Mouse (Mus musculus): ENCODE results near the gene Rundc1. TPM values are rescaled to one million over a fixed set of nuclear protein-coding genes. Genes with fewer than 3 reads are reported as not detected.

The Rundc1 gene
- total and polyA plus RNA-seq, 3 experiments: 6.8 to 13.5 (median 10.7) TPM

DNA sequence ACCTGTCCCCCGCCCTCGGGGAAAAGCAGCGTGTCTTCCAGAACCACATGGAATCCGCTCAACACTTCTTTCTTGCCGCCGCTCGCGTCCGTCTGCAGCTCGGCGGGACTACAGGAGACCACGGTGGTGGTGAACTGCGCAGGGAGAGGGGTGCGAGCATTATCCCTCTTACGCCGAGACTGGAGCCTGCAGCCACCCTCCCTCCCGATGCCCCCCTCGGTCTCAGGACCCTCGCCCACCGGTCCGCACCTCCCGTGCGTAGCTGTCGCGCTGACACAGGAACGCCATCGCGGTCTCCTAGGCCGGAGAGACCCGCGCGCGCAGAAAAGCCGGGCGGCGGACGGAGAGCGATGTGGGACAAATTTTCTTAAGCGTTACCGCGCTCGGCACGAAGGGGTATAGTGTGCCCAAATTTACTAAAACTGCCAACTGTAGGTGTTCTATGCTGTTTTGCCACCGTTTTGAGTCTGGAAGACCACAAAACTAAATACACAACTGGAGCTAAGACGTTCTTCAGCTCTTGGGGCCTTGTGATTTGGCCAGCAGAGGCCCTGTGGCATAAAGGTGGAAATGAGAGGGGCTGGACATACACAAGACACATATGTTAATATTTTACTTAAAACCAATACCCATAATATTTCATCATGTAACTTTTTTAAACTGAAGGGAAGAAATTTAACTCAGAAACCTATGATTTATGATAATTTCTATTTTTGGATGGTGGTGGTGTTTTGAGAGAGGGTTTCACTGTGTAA, 7.6 kb upstream of the Rundc1 start, which contains the start of gene Aarsd1:
Gene Aarsd1, minus strand, starts transcription at position 515 of the 755 bp plus-strand sequence.
- in situ Hi-C loops (cut with MboI; ENCODE audit: low pct_ligation_motif_present, low pct_unique_long_range_greater_than_20kb, low sequenced_read_pairs) (no loop called here), dilution Hi-C loops (cut with MboI; ENCODE audit: extremely low pct_ligation_motif_present, extremely low pct_unique_long_range_greater_than_20kb, low sequenced_read_pairs) (no loop called here)
- TF ChIP-seq TCF12 (IDR thresholded peaks at IDR 0.05; ENCODE audit: low read depth, low read length): peak; percentile 81
- TF ChIP-seq ELF1 (IDR thresholded peaks at IDR 0.05; ENCODE audit: low read depth, low read length): peak; percentile 63; the same call in 1 of the 2 replicates
- peak; percentile 85 for TF ChIP-seq MXI1 (IDR thresholded peaks at IDR 0.05; ENCODE audit: low read depth, low read length)
- TF ChIP-seq JUN (IDR thresholded peaks at IDR 0.05; ENCODE audit: insufficient read depth, low read depth, low read length): no peak
- TF ChIP-seq POLR2AphosphoS2 (IDR thresholded peaks at IDR 0.05; ENCODE audit: low read depth, low read length): peak; percentile 87; the same call in 1 of the 2 replicates
- no peak; the same call in 1 of the 2 replicates for TF ChIP-seq GABPA (IDR thresholded peaks at IDR 0.05; ENCODE audit: insufficient replicate concordance, low read depth, low read length)
- TF ChIP-seq KAT2A (IDR thresholded peaks at IDR 0.05; ENCODE audit: insufficient replicate concordance, low read length): peak; percentile 80; the same call in 1 of the 2 replicates
- no peak for TF ChIP-seq USF1 (IDR thresholded peaks at IDR 0.05; ENCODE audit: low read depth, low read length)
- no peak for TF ChIP-seq SMC3 (IDR thresholded peaks at IDR 0.05; ENCODE audit: low read depth, low read length)
- TF ChIP-seq ZNF384 (IDR thresholded peaks at IDR 0.05; ENCODE audit: low read depth, low read length): no peak
- TF ChIP-seq UBTF (IDR thresholded peaks at IDR 0.05; ENCODE audit: low read depth, low read length): 0 out of 2 replicates have a peak, but pooled peaks have one; percentile 72
- no peak for TF ChIP-seq MAZ (IDR thresholded peaks at IDR 0.05; ENCODE audit: low read depth, low read length)
- 0 out of 2 replicates have a peak, but pooled peaks have one; percentile 6 for TF ChIP-seq MAFK (IDR thresholded peaks at IDR 0.05; ENCODE audit: insufficient replicate concordance, low read length)
- 0 out of 2 replicates have a peak, but pooled peaks have one; percentile 33 for TF ChIP-seq CHD2 (IDR thresholded peaks at IDR 0.05; ENCODE audit: low read length)
- TF ChIP-seq NELFE (IDR thresholded peaks at IDR 0.05; ENCODE audit: low read depth, low read length): peak; percentile 67
- no peak for TF ChIP-seq USF2 (conservative IDR thresholded peaks at IDR 0.05; ENCODE audit: low read depth, low read length)
- peak; percentile 88 for TF ChIP-seq POLR2A (IDR thresholded peaks at IDR 0.05; ENCODE audit: low read depth, low read length)
- TF ChIP-seq MEF2A (IDR thresholded peaks at IDR 0.05; ENCODE audit: borderline replicate concordance, low read depth, low read length): peak; percentile 48
- TF ChIP-seq ZC3H11A (IDR thresholded peaks at IDR 0.05; ENCODE audit: low read depth, low read length): no peak
- TF ChIP-seq SIN3A (IDR thresholded peaks at IDR 0.05; ENCODE audit: low read length): peak; percentile 81
- TF ChIP-seq BHLHE40 (IDR thresholded peaks at IDR 0.05; ENCODE audit: low read depth, low read length): 0 out of 2 replicates have a peak, but pooled peaks have one; percentile 30
- TF ChIP-seq E2F4 (IDR thresholded peaks at IDR 0.05; ENCODE audit: insufficient replicate concordance, low read depth, low read length): peak; percentile 88; the same call in 1 of the 2 replicates
- TF ChIP-seq ETS1 (conservative IDR thresholded peaks at IDR 0.05; ENCODE audit: low read depth, low read length): no peak
- peak; percentile 37 for TF ChIP-seq JUND (conservative IDR thresholded peaks at IDR 0.05; ENCODE audit: low read depth, low read length)
- 0 out of 4 replicates have a peak, but pooled peaks of 1 of the 2 experiments have one; percentile 1 for TF ChIP-seq CTCF (conservative IDR thresholded peaks at IDR 0.05 in 1 of 2, IDR thresholded peaks at IDR 0.05 in 1 of 2; ENCODE audit: low read depth in 2 of 2, low read length in 2 of 2)
- TF ChIP-seq TBP (conservative IDR thresholded peaks at IDR 0.05; ENCODE audit: low read depth, low read length): peak; percentile 53; the same call in 1 of the 2 replicates
- peak; percentile 75 for TF ChIP-seq CHD1 (IDR thresholded peaks at IDR 0.05; ENCODE audit: low read depth, low read length)
- TF ChIP-seq ZMIZ1 (IDR thresholded peaks at IDR 0.05; ENCODE audit: low read depth, low read length): peak; percentile 63
- TF ChIP-seq ZKSCAN1 (IDR thresholded peaks at IDR 0.05; ENCODE audit: borderline replicate concordance, low read depth, low read length): no peak; the same call in 1 of the 2 replicates
- TF ChIP-seq PAX5 (IDR thresholded peaks at IDR 0.05; ENCODE audit: low read length): no peak
- TF ChIP-seq RCOR1 (conservative IDR thresholded peaks at IDR 0.05; ENCODE audit: low read depth, low read length): 0 out of 2 replicates have a peak, but pooled peaks have one; percentile 53
- TF ChIP-seq HCFC1 (IDR thresholded peaks at IDR 0.05; ENCODE audit: low read depth, low read length): peak; percentile 88
- TF ChIP-seq MAX (IDR thresholded peaks at IDR 0.05; ENCODE audit: low read length): peak; percentile 79
- TF ChIP-seq NRF1 (IDR thresholded peaks at IDR 0.05; ENCODE audit: low read depth, low read length): peak; percentile 83
- TF ChIP-seq EP300 (IDR thresholded peaks at IDR 0.05; ENCODE audit: low read length): peak; percentile 43; the same call in 1 of the 2 replicates
- no peak for TF ChIP-seq RAD21 (IDR thresholded peaks at IDR 0.05; ENCODE audit: low read depth, low read length)
- 0 out of 2 replicates have a peak, but pooled peaks have one; percentile 52 for TF ChIP-seq MYC (IDR thresholded peaks at IDR 0.05; ENCODE audit: low read depth, low read length)

More for the DNA sequence above, 7.6 kb upstream of the Rundc1 start, which contains the start of gene Aarsd1:
- H3K79me2 ChIP-seq (replicated peaks; ENCODE audit: control insufficient read depth, extremely low read depth, insufficient read depth, poor library complexity, severe bottlenecking): peaks cover 12% of the 10 kb centered on the region
- DNase-seq (ENCODE audit: extremely low read depth): peak; percentile 84
- H3K4me1 ChIP-seq (ENCODE audit: control insufficient read depth in 1 of 2, insufficient read depth in 2 of 2): peaks cover 0 to 27% of the 10 kb centered on the region in 2 experiments; a peak in 2 of 4 replicates
- H3K27me3 ChIP-seq (replicated peaks): no peaks in the 10 kb centered on the region
- peak within 1 kb of the TSS; percentile 76 to 94 (median 78) for H3K4me3 ChIP-seq (replicated peaks in 1 of 3; ENCODE audit: low read depth in 2 of 3, low read length in 2 of 3, poor library complexity in 1 of 3)
- H3K36me3 ChIP-seq (replicated peaks in 1 of 2; ENCODE audit: control insufficient read depth in 1 of 2, insufficient read depth in 1 of 2, low read length in 1 of 2): peaks cover 13 to 24% of the 10 kb centered on the region in 2 experiments
- H3K27ac ChIP-seq (ENCODE audit: insufficient read depth, low read depth): peak within 1 kb of the TSS; percentile 44
- peak within 1 kb of the TSS; percentile 65 for H3K9ac ChIP-seq (ENCODE audit: insufficient read depth, low read depth)
- no peaks in the 10 kb centered on the region for H3K9me3 ChIP-seq (replicated peaks; ENCODE audit: low read length)
- H3K4me2 ChIP-seq (ENCODE audit: insufficient read depth, low read depth, poor library complexity, severe bottlenecking): peak within 1 kb of the TSS; percentile 90

All from CH12.LX (cell line).